Mouse (Mus musculus): ENCODE results near the gene Mctp1.
A peak's percentile ranks its signal among the peaks of the same experiment; 100 is the strongest.
"Not testable (repeated sequence)": the region's sequence is repeated elsewhere in the genome, so short reads cannot be mapped to it uniquely, and the experiment has no call there.

Gene Mctp1

DNA sequence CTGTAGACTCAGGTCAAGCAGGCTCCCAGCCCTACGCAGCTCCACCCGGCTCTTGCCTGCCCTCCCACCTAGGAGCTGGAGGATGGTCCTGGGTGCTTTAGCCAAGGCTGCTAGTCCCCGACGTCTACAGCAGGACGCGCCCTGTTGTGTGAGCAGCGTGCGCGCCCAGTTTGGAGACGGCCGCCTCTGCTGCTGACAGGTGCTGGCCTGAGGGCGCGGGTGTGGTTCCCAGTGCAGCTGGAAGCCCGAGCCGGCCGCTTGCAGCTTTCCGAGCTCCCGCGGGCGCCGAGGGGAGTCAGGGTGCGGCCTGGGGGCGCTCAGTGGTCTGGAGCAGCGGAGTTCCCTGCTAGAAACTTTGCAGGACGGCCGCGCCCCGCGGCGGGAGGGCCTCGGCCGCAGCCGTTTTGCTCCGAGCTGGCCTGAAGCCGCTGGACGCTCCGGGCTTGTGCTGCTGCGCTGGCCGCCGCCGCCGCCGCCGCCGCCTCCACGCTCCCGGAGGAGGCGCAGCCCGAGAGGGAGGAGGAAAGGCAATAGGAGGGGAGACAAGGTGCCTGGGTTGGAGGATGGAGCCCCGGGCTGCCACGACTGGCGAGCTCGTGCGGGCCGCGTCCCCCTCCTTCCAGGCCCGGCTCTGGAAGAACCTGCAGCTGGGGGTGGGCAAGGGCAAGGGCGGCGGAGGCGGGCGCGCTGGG is at the start of gene Mctp1:
TSS of gene Mctp1 (plus strand) at position 564 of the 692 bp plus-strand sequence.
- DNase-seq (ENCODE audit: low spot score in 2 of 2) = peak in 1 of 2 experiments; percentile 3

DNA sequence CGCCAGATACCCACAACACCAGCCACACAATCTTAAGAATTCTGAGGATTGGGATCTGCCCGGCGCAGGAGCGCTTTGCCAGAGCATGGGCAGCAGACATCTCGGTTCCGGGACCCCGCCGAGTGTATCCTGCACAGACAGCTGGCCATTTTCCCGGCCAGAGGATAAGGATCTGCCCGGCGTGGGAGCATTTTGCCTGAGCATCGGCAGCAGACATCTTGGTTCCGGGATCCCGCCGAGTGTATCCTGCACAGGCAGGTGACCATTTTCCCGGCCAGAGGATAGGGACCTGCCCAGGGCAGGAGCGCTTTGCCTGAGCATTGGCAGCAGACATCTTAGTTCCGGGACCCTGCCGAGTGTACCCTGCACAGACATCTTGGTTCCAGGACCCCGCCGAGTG is 38.4 kb upstream of the Mctp1 start:
- DNase-seq (ENCODE audit: low spot score in 2 of 2) = not testable (repeated sequence)

DNA sequence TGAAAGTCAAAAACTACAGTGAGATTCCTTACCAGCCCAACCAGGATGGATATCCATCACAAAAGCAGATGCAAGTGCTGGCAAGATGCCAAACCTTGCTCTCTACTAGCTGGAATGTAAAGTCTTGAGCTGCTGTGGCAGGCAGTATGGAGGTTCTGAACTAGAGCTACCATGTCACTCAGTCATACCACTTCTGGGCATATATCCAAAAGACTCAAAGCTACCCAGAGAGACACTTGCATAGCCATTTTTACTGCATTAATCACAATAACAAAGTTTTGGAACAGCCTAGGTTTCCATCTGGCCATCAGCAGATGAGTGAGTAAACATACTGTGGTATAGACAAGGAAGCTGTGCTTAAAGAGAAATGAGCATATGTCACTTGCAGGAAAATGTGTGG is 25.6 kb upstream of the Mctp1 start:
- no peak for DNase-seq (ENCODE audit: low spot score in 2 of 2)

DNA sequence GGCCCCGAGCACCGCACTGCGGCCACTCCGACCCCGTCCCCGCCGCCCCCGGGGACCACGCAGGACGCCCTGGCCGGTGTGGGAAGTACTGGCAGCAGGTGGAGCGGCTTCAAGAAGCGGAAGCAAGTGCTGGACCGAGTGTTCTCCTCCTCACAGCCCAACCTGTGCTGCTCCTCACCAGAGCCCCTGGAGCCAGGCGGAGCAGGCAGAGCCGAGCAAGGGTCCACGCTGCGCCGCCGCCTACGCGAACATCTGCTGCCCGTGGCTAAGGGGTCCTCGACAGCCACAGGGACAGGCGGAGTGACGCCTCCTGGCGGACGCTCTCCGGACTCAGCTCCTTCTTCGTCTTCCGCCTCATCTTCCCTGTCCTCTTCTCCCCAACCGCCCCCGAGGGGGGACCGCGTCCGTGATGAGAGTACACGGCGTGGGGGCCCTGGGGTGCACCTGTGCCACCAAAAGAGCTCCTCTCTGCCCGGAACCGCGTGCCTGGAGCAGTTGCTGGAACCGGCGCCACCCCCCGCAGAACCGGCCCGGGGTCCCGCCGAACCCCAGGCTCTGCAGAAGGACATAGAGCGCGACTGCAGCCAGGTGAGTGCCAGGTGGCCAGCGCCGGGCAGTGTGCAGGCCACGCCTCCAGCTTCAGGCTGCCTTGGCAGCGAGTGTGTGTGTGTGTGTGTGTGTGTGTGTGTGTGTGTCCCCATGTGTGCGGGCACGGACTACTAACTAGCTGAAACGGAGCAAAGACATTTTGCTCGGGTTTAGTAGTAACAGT is 515 bp downstream of the Mctp1 start:
- DNase-seq (ENCODE audit: low spot score in 2 of 2) = peak in 1 of 2 experiments; percentile 5

DNA sequence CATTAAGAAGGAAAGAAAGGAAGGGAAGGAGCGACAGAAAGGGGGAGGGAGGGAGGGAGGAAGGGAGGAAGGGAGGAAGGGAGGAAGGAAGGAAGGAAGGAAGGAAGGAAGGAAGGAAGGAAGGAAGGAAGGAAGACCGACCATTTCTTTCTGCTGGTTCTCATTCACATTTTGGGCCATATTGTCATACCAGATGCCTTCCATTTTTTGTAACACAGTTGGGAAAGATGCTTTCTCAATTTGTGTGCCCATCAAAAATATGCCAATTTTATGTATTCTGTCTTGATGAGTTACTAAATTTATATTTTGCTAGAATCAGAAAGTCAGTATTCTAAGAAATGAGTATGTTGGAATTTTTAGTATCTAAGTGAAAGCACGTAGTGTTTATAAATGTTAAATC is 4.3 kb downstream of the Mctp1 start:
- DNase-seq (ENCODE audit: low spot score in 2 of 2) = no peak

DNA sequence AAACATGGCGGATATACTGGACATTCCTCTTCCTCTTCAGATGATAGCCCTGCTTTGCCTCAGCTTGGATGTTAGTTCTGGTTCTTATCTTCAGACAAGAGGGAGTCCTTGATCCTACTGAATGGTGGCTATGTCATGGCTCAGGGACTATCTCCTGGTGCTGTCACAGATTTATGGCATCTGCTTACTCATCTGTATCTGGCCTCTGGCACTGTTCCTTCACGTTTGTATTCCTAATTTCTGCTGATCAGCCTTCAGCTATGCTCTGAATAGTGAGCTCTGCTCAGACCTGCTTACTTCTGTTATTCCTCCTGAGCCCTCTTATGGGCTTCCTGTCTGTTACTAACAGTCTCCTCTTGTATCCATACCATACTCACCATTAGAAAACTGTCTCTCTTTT is 7.6 kb downstream of the Mctp1 start:
- DNase-seq (ENCODE audit: low spot score in 2 of 2) = no peak

DNA sequence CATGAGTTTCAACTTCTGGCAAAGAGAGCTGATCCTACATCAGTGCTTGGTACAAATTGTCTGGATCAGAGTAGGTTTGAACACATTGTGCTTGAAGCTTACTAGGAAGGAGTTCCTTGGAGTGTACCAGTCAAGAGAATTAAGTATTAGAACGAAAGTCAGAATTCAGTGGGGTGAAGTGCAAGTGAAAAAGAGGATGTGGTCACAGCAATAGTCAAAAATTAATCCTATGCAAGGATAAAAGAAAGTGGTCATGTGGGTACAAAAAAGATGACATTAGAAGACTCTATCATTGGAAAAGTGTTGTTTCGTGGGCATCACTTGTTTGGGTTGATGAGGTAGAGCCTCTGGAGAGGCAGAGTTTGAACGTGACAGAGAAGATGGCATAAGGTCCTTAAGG is 8.8 kb downstream of the Mctp1 start:
- DNase-seq (ENCODE audit: low spot score in 2 of 2) = no peak

DNA sequence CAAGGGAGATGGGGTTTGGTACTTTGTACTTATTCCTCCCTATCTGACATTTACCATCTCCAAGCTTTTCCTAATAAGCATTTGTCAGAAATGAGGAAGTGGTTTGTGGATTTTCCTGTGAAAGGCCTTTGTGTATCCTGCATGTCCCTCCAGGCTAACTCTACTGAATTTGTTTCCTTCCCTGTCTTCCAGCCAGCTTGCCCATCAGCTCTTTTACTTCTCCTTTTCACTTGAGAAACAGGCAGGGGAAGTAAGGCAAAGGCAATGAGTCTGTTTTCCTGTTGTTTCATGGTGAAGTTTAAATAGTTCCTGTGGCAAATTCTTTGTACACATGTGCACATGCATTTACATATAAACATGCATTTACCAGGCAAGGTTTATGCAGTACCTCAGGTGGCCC is 11.6 kb downstream of the Mctp1 start:
- peak in 1 of 2 experiments; percentile 15 for DNase-seq (ENCODE audit: low spot score in 2 of 2)

DNA sequence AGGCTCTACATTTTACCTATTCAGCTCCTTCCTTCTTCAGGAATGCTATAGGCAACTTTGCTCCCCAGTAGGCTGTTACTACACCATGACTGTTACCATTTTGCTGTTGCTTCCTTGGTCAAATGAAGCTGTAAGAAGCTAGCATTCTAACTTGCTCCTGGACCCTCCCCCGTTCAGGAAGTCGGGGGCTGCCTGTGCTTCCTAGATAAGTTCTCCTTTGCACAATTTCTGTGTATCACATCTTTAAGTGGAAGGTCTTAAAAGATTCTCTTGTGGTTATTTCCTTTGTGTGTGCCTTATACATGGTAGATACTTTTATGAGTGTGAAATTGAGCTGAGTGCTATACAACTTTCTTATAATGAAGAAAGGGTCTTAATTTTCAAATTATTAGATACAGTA is 25.0 kb downstream of the Mctp1 start:
- no peak for DNase-seq (ENCODE audit: low spot score in 2 of 2)

DNA sequence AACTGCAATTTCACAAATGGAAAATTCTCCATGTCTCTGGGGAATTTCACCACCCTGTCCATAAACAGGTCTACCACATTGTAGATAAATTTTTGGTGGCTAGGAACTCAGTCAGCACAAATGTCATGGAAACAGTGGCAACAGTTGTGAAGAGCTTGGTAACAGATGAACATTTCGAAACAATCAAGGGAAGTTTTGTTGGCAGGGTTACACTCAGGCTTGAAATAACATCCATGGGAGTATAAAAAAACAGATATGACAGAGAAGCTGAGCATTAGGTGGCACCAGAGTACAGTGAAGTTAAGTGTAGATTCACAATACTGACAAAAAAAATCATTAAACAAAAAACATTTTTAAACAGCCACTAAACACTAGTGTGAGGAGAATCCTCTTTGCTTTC is 26.3 kb downstream of the Mctp1 start:
- DNase-seq (ENCODE audit: low spot score in 2 of 2) = no peak

DNA sequence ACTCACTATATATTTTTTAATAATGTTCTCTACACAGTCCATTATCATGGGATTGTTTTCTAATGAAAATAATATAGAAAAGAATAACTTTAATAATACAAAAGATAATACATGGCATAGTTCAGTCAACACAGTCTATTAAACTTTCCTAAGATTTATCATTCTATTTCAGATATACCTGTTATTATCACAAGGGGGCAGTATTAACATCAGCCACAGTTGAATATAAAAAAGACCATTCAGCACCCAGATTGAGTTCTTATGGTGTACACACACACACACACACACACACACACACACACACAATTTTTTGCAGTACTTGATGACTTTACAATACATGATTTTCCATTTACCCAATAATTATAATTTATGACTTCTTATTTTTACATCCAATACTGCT is 31.0 kb downstream of the Mctp1 start:
- DNase-seq (ENCODE audit: low spot score in 2 of 2) = no peak

DNA sequence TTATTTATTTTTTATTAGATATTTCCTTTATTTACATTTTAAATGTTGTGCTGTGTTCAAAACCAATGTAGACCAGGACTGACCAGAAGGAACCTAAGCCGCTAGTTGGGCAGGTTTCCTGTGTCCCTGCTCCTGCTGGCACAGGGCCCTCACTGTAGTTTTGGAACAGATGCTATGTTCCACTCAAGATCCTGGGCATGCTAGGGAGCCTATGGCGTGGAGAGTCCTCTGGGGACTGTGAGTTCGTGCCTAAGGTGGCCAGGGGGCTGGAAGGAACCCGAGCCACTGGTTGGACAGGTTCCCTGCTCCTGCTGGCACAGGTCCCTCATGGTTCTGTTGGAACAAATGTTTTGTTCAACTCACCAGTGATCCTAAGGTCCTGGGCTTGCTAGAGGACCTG is 35.8 kb downstream of the Mctp1 start:
- DNase-seq (ENCODE audit: low spot score in 2 of 2) = no peak

DNA sequence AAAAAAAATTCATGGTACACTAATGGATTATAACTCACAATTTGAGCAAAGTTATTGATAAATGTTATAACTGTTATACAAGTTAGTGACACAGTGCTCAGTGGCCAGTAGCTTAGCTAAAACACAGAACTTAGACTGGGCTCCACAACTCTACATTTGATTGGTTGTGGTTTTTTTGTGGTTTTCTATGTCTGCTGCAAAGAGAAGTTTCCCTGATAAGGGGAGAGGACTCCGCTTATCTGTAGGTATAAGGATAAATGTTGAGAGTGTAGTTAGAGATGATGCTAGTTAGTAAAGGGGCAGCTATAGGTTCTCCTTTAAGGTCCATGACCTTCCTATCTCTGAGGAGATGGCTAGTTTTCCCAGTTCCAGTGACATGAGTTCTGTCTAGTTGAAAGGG is 36.7 kb downstream of the Mctp1 start:
- no peak for DNase-seq (ENCODE audit: low spot score in 2 of 2)

DNA sequence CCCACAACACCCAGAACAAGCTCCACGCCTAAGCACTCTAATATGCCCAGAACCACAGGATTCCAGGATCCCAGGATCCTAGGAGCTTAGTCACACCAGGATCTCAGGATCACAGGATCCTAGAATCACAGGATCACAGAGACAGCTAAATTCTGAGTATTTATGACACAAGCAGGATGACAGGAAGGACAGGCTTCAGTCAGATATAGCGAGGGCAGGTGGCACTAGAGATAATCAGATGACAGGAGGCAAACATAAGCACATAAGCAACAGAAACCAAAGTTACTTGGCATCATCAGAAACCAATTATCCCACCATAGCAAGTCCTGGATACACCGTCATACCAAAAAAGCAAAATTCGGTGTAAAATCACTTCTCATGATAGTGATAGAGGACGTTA is 37.8 kb downstream of the Mctp1 start:
- DNase-seq (ENCODE audit: low spot score in 2 of 2) = no peak

DNA sequence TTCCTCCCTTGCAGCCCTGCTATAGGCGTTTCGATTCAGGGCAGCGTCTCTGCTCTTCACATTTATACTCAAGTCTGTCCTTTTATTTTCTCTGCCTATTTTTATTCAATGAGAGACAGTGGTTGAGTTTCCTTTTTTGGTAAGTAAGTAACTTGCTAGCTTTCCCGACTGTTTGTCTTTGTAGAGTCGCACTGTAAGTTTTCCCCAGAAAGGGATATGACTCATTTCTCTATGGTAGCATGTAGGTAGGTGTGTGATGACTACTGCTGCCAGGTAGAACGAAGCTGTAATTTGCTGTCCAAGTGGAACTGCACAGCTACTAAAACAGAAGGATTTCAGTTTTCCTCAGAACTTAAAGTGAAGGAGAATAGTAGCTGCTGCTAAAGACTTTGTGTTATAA is 45.1 kb downstream of the Mctp1 start:
- DNase-seq (ENCODE audit: low spot score in 2 of 2) = no peak

DNA sequence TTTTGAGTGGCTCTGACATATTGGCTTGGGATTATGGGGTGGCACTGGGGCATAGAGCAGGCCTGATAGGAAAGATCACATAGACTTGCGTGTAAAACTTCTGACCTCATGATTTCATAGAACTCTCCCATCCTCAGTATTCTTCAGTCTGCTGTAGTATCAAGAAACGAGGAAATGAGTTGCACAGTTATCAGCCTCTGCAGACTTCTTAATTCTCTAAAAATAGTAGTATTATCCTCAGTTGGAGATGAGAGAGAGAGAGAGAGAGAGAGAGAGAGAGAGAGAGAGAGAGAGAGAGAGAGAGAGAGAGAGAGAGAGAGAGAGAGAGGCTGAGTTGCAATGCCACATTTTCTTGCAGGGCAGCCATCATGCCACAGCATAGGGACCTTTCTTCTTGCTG is 45.6 kb downstream of the Mctp1 start:
- DNase-seq (ENCODE audit: low spot score in 2 of 2) = no peak

DNA sequence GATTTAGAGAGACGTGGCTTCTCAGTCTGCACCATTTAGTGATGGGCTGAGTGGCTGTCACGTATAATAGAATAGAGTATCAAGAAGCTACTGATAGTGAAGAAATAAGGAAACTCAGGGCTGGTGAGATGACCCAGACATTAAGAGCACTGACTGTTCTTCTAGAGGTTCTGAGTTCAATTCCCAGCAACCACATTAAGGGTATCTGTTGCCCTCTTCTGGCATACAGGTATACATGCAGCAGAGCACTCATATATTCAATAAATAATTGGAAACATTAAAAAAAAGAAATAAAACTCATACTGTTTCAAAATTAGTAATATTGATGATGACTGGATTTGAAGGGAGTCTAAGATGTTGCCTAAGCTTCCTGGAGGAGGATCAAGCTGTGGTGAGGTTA is 47.6 kb downstream of the Mctp1 start:
- no peak for DNase-seq (ENCODE audit: low spot score in 2 of 2)

DNA sequence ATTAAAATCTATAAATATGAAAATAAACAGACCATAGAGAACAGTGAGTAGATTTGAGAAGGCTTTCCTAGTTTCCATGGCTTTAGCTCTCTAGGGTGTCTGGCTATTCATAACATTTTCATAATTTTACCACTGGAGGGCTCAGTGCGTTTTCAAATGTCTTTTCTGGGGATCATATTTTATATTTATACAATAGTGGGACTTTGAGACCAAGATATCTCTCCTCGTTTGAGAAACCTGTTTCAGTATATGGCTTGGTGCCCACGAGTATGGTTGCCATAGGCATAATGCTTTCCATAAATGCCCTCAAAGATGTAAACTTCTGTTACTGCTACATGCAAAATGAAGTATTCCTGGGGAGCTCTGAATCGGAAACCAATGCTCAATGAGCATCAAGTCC is 49.1 kb downstream of the Mctp1 start:
- DNase-seq (ENCODE audit: low spot score in 2 of 2) = no peak

DNA sequence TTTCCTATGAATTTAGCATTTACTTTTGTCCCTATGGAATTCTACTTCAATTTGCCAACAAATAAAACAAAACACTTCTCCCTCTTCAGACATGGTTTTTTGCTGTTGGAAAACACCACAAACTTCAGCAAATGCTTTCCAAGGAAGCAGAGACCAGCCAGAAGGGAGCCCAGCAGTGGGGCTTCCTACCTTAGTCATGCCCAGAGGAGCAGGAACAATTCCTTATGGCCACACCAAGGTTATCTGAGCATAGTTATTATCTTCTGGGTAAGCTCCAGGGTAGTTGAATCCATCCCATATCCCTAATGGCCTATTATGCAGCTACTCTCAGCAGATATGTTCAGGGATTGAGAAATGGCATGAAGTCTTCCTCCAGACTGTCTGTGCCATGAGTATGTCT is 52.1 kb downstream of the Mctp1 start:
- DNase-seq (ENCODE audit: low spot score in 2 of 2) = no peak

DNA sequence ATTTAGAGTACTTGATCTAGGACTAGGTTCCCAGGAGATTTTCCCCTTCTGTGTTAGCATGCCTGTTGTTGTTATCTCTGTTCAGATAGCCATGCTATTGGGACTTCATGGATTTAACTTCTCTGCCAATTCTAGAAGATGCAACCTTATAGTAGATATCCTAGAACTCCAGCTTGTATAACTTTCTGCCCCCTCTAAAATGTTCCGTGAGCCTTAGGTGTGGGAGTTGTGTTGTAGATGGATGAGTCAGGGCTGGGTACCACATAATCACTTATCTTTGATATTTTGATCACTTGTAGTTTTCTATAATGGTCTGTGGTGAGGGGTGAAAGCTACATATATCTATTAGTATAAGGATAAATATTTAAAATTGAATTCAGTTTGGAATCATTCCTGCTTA is 54.4 kb downstream of the Mctp1 start:
- no peak for DNase-seq (ENCODE audit: low spot score in 2 of 2)

DNA sequence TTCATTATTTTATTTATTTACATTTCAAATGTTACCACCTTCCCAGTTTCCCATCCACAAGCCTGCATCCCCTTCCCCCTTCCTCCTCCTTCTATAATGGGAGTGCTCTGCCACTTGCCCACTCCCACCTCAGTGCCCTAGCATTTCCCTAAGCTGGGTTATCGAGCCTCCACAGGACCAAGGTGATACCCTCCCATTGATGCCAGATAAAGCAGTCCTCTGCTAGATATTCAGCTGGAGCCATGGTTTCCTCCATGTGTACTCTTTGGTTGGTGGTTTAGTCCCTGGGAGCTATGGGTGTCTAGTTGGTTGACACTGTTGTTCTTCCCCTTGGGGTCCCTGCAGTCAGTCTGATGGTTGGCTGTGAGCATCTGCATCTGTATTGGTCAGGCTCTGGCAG is 61.7 kb downstream of the Mctp1 start:
- DNase-seq (ENCODE audit: low spot score in 2 of 2) = no peak

DNA sequence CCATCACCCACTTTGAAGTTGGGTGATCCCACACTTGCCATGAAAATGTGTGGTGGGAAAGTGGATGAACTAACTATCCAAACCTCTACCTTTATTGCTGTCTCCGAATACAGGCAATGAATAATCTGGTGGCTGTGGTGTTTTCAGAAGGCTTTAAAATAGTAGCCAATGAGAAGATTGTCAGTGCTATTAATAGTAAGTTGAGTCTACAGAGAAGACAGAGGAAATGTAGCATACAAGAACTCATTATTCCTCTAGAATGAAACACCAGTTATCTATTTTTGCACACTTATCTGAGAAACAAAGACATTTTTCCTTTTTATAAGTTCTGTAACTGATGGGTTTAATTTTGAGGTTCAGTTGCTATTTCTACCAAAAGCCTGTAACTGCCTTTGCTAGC is 63.2 kb downstream of the Mctp1 start:
- no peak for DNase-seq (ENCODE audit: low spot score in 2 of 2)

DNA sequence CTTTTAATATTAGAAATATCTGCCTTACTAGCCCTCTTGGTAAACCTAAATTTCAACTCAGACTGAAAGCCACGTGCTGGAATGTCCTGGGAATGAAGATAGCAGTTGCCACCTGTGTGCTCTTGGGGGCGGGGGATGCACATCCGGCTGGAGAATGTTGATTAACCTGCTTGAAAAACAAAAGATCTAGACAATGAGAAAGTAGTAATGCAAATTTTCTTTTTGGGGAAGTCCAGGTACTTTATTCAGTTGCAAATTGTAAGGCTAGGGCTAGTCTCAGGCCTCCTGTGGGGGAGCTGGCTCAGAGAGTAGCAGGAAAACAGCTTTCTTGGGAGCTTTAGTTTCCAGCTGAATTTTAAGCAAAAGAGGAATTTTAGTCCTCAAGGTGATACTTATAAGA is 67.2 kb downstream of the Mctp1 start:
- DNase-seq (ENCODE audit: low spot score in 2 of 2) = not testable (repeated sequence)

DNA sequence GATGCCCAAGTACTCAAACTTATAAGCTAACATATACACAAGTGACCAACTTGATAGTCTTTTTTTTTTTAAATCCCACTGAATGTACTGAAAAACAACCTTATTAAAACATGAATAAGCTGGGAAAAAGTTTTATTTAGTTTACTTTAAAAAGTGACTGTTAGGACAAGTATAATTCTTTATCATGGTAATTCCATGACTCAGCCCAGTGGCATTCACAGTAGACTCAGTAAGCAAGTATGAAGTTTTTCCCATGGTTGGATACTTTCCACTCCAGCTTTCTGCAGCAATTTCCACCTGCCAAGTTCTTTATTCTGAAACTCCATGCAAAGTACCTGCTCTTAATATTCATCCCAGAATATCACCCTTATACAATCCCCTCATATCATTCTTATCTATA is 97.3 kb downstream of the Mctp1 start:
- DNase-seq (ENCODE audit: low spot score in 2 of 2) = no peak
